Mouse (Mus musculus) kidney, postnatal 0 days (tissue): ENCODE measurements around the gene Nln. TPM values are rescaled to one million over a fixed set of nuclear protein-coding genes. Genes with fewer than 3 reads are reported as not detected.

Experiments
- ATAC-seq: fragments of 200-750 bp; cut with Nextera tagmentation; replicated peaks from 2 replicates; pipeline ENCODE4 v1.8.0; 2017; ENCODE audit warnings: low read depth, moderate number of reproducible peaks, moderate TSS enrichment, moderate library complexity; ENCODE audit not compliant: low FRiP score
- DNase-seq: peaks from one replicate; pipeline ENCODE4 v3.0.0-alpha.2; 2016; ENCODE audit warnings: low spot score
- H3K27ac ChIP-seq: fragments of 300-500 bp; sonication (generic); 2 replicates; pipeline ENCODE4 v1.5.1; 2014; ENCODE audit warnings: mild to moderate bottlenecking
- H3K27me3 ChIP-seq: fragments of 300-500 bp; sonication (generic); 2 replicates; pipeline ENCODE4 v1.6.1; 2014; ENCODE audit warnings: low read length, mixed read lengths; ENCODE audit not compliant: insufficient read depth
- H3K36me3 ChIP-seq: fragments of 300-500 bp; sonication (generic); 2 replicates; pipeline ENCODE4 v1.6.1; 2014; ENCODE audit warnings: low read length, mixed read lengths; ENCODE audit not compliant: insufficient read depth
- H3K4me1 ChIP-seq: fragments of 300-500 bp; sonication (generic); replicated peaks from 2 replicates; pipeline ENCODE4 v1.6.1; 2014; ENCODE audit warnings: antibody characterized with exemption, low read length, mixed read lengths; ENCODE audit not compliant: insufficient read depth
- H3K4me2 ChIP-seq: fragments of 300-500 bp; sonication (generic); 2 replicates; pipeline ENCODE4 v1.6.1; 2014; ENCODE audit warnings: mild to moderate bottlenecking, low read length, moderate library complexity, mixed read lengths
- H3K4me3 ChIP-seq: fragments of 300-500 bp; sonication (generic); replicated peaks from 2 replicates; pipeline ENCODE4 v1.5.1; 2014; ENCODE audit warnings: low read depth, low read length
- H3K9ac ChIP-seq: fragments of 300-500 bp; sonication (generic); 2 replicates; pipeline ENCODE4 v1.6.1; 2014; ENCODE audit warnings: low read depth, low read length
- H3K9me3 ChIP-seq: fragments of 300-500 bp; sonication (generic); replicated peaks from 2 replicates; pipeline ENCODE4 v1.6.1; 2016; ENCODE audit warnings: low read length, inconsistent platforms, mixed read lengths
- CTCF ChIP-seq: IDR thresholded peaks from 2 replicates; pipeline ENCODE4 v1.5.1; 2016; ENCODE audit warnings: antibody characterized with exemption, low read depth, mild to moderate bottlenecking, moderate library complexity
- WGBS: fragments of 180-500 bp; shearing (Covaris S2); extraction: QIAGEN DNeasy Blood & Tissue Kit; methylation state at CpG from one replicate; pipeline ENCODE4 v1.1.7; 2014; 5-methylcytosine and 5-hydroxymethylcytosine counted together
- polyA plus RNA-seq: library from polyadenylated mRNA; unstranded; fragments of >200 nt; fragmentation: Nextera tagmentation; extraction: Ambion mirVana; gene quantifications from 2 replicates; pipeline ENCODE4 v1.2.1, GENCODE M21; 2015

Gene Nln
- polyA plus RNA-seq, 1 experiment from 2014 or later: 13.5 TPM

- no peak overlapping the region for H3K27ac ChIP-seq
- no peak overlapping the region for H3K4me3 ChIP-seq
- no peaks in the 10 kb centered on the region for H3K9me3 ChIP-seq
- ATAC-seq (peak; percentile 74; the same call in 1 of the 2 replicates), DNase-seq (no peak)
- no peaks in the 10 kb centered on the region for H3K36me3 ChIP-seq
- 88% methylated on average over 5 of the region's 5 CpGs for WGBS
- H3K9ac ChIP-seq: no peak overlapping the region
- H3K4me1 ChIP-seq: no peaks in the 10 kb centered on the region; the same call in 1 of the 2 replicates
- H3K27me3 ChIP-seq: no peaks in the 10 kb centered on the region
- no peak for TF ChIP-seq CTCF
- no peak overlapping the region for H3K4me2 ChIP-seq
Measured at GRCm38 (mm10) chr13:104029089-104029488, 80.3 kb downstream of the Nln start.

- no peaks in the 10 kb centered on the region for H3K36me3 ChIP-seq
- no peaks in the 10 kb centered on the region for H3K27me3 ChIP-seq
- TF ChIP-seq CTCF: no peak
- 86% methylated on average over 3 of the region's 3 CpGs for WGBS
- H3K4me1 ChIP-seq: peaks cover 7% of the 10 kb centered on the region; the same call in 1 of the 2 replicates
- H3K9me3 ChIP-seq: no peaks in the 10 kb centered on the region
- H3K4me3 ChIP-seq: no peak overlapping the region
- no peak overlapping the region for H3K4me2 ChIP-seq
- no peak overlapping the region for H3K9ac ChIP-seq
- ATAC-seq: no peak
- no peak for DNase-seq
- no peak overlapping the region for H3K27ac ChIP-seq
Measured at GRCm38 (mm10) chr13:104026525-104026924, 82.9 kb downstream of the Nln start.

- ATAC-seq: no peak
- DNase-seq: peak; percentile 81
Measured at GRCm38 (mm10) chr13:104025710-104025995, 83.8 kb downstream of the Nln start.

DNA sequence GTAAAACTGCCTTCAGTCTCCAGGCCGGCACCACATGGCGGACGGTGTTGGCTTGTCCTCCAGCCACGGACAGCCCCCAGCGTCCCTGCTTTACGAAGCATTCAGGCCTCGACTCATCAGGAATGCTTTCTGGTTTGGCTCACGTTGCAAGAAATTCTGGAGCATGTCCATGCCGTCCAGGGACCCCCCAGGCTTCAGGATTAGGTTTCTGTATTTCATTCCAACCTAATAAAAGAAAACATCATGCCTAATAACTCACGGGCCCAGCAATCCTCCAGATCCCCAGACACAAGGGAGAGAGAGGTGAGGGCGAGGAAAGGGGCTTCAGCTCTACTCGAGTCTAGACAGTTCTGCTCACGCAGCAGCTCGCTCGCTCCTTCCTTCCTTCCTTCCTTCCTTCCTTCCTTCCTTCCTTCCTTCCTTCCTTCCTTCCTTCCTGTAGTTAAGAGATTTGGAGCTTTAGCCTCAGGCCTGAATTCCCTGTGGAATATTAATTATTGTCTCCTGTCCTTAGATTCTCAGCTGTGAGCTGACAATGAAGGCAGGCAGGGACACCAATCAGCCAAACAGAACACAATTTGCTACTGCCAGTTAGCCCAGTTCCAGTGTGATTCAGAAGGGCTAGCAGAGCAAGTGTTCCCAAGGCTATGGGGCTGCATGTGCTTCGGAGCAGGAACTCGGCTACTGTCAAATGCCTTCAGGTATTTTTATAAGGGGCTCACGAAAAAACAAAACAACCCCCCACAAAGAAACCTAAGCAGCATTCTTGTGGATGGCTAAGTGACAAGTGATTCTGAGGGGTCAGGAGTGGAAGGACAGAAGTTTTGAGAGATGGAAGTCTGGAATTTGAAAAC is 84.3 kb downstream of the Nln start:
- ATAC-seq (peak; percentile 70; the same call in 1 of the 2 replicates), DNase-seq (peak; percentile 77)
- no peaks in the 10 kb centered on the region for H3K36me3 ChIP-seq
- H3K4me3 ChIP-seq: no peak overlapping the region
- H3K4me1 ChIP-seq: peaks cover 7% of the 10 kb centered on the region; the same call in 1 of the 2 replicates
- peak overlapping the region; percentile 79 for H3K27ac ChIP-seq
- TF ChIP-seq CTCF: no peak
- WGBS: 26% methylated on average over 18 of the region's 18 CpGs
- no peak overlapping the region for H3K9ac ChIP-seq
- peak overlapping the region; percentile 11; the same call in 1 of the 2 replicates for H3K4me2 ChIP-seq
- H3K9me3 ChIP-seq: no peaks in the 10 kb centered on the region
- no peaks in the 10 kb centered on the region for H3K27me3 ChIP-seq

More at GRCm38 (mm10) chr13:104025710-104025995, 83.8 kb downstream of the Nln start:
- no peak overlapping the region for H3K4me3 ChIP-seq
- no peak for TF ChIP-seq CTCF
- no peaks in the 10 kb centered on the region for H3K9me3 ChIP-seq
- WGBS: 52% methylated on average over 6 of the region's 6 CpGs
- no peaks in the 10 kb centered on the region for H3K27me3 ChIP-seq
- H3K4me1 ChIP-seq: peaks cover 7% of the 10 kb centered on the region; the same call in 1 of the 2 replicates
- peak overlapping the region; percentile 11; the same call in 1 of the 2 replicates for H3K4me2 ChIP-seq
- no peak overlapping the region for H3K9ac ChIP-seq
- peak overlapping the region; percentile 79 for H3K27ac ChIP-seq
- H3K36me3 ChIP-seq: no peaks in the 10 kb centered on the region

GRCm38 (mm10) chr13:104024275-104024674 is 85.1 kb downstream of the Nln start:
- Histone ChIP-seq H3K9ac (no peak overlapping the region), H3K27ac (no peak overlapping the region), H3K9me3 (no peaks in the 10 kb centered on the region), H3K4me2 (no peak overlapping the region), H3K4me3 (no peak overlapping the region), H3K27me3 (no peaks in the 10 kb centered on the region), H3K4me1 (peaks cover 7% of the 10 kb centered on the region; the same call in 1 of the 2 replicates), H3K36me3 (no peaks in the 10 kb centered on the region)
- DNase-seq (no peak), ATAC-seq (no peak)
- 72% methylated on average over 2 of the region's 2 CpGs for WGBS
- no peak for TF ChIP-seq CTCF

GRCm38 (mm10) chr13:104023356-104023911 is 86.0 kb downstream of the Nln start:
- H3K4me3 ChIP-seq: no peak overlapping the region
- DNase-seq (peak; percentile 50), ATAC-seq (peak; percentile 45; the same call in 1 of the 2 replicates)
- no peaks in the 10 kb centered on the region for H3K36me3 ChIP-seq
- peaks cover 7% of the 10 kb centered on the region; the same call in 1 of the 2 replicates for H3K4me1 ChIP-seq
- H3K27me3 ChIP-seq: no peaks in the 10 kb centered on the region
- no peak overlapping the region for H3K4me2 ChIP-seq
- WGBS: 40% methylated on average over 11 of the region's 11 CpGs
- peak overlapping the region; percentile 22 for H3K27ac ChIP-seq
- no peak for TF ChIP-seq CTCF
- no peak overlapping the region for H3K9ac ChIP-seq
- H3K9me3 ChIP-seq: no peaks in the 10 kb centered on the region
